Mouse (Mus musculus) ES-E14 (cell line): Measurements from ENCODE around the gene Vapa.
"Not testable (repeated sequence)": the region's sequence is repeated elsewhere in the genome, so short reads cannot be mapped to it uniquely, and the experiment has no call there.

Source experiments
- CHD2 ChIP-seq: IDR thresholded peaks from 2 replicates; pipeline ENCODE4 v1.6.1; 2014; ENCODE audit warnings: mild to moderate bottlenecking, low read depth, low read length, inconsistent platforms
- HCFC1 ChIP-seq: IDR thresholded peaks from 2 replicates; pipeline ENCODE4 v1.6.1; 2012; ENCODE audit warnings: low read length, inconsistent platforms, borderline replicate concordance; ENCODE audit not compliant: insufficient read depth
- MAFK ChIP-seq: IDR thresholded peaks from 2 replicates; pipeline ENCODE4 v1.6.1; 2014; ENCODE audit warnings: mild to moderate bottlenecking, low read depth, low read length, inconsistent platforms; ENCODE audit not compliant: insufficient read depth
- ZC3H11A ChIP-seq: IDR thresholded peaks from 2 replicates; pipeline ENCODE4 v1.6.1; 2012; ENCODE audit warnings: low read depth, mild to moderate bottlenecking, inconsistent platforms, low read length, borderline replicate concordance
- ZNF384 ChIP-seq: IDR thresholded peaks from 2 replicates; pipeline ENCODE4 v1.6.1; 2012; ENCODE audit warnings: low read depth, low read length, inconsistent platforms

- not testable (repeated sequence) for TF ChIP-seq ZNF384, HCFC1, ZC3H11A, CHD2, MAFK
These were observed 15.6 kb upstream of the Vapa start for GRCm38 (mm10) chr17:65628823-65629532.
